Comparison of ENCODE assay signal across 8 mouse cellular contexts in the genomic region with DNA sequence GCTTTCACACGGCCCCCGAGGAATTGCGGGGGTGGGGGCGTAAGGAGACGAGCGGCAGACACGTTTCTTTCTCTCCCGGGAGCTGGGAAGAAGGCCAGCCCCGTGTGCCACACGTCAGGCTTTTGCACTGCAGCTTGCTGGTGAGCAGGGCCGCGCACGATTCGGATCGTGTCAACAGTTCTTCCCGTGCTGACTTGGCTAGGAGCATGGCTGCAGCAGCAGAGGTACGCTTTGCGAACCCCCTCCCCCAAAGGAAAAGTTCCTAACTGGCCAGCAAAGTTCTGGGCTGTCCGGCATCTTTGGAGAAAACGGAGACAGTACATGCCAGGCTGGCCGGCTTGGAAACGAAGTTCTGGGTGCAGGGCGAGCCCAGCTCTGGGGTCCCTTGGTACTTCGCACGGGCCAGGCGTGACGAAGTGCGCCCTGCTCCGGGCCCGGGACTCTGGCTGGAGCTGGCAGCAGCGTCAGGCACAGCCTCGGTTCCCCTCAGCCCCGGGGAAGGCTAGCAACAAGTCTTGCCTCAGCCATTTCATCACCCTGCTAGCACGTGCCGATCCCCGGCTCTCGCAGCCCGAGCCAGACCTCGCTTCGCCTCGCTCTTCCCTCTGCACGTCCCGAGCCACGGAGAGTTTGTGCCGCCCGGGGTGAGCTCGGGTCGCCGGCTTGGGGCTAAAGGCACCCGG. TPM values are rescaled to one million over a fixed set of nuclear protein-coding genes. Genes with fewer than 3 reads are reported as not detected.
DNase-seq lines count a peak whose midpoint lies in the region; ATAC-seq lines count a peak whose summit lies in the region.

No protein-coding gene starts in this region.

- peak; percentile 52 for DNase-seq in ES-CJ7 (ENCODE audit: low read depth, low spot score)
- DNase-seq in adrenal gland, postnatal 25 days = peak; percentile 52
- peak; percentile 18 to 45 for DNase-seq in frontal cortex, postnatal 14 days (ENCODE audit: low spot score in 2 of 2)
- DNase-seq in left cerebral cortex, postnatal 10 days (ENCODE audit: extremely low spot score in 1 of 2, low spot score in 2 of 2) = peak; percentile 44 to 69
- peak; percentile 48 to 66 for DNase-seq in lung, postnatal 4 days
- peak; percentile 40 for DNase-seq in right cerebral cortex, postnatal 25 days
- no peak for DNase-seq in cerebellum, adult 8-10 months

- intact Hi-C loops in left cerebral cortex, postnatal 10 days (cut with DNase I) = loop anchor here (10.0 kb wide), 1 partner anchor 246 kb away; no protein-coding TSS in a partner anchor

- ATAC-seq in hematopoietic stem cell, adult 5-6 weeks (replicated peaks in 1 of 2; ENCODE audit: insufficient read depth in 1 of 2, low FRiP score in 2 of 2, low TSS enrichment in 1 of 2, low read depth in 1 of 2, poor library complexity in 2 of 2, severe bottlenecking in 2 of 2) = peak; percentile 24 to 29; a peak in 3 of 4 replicates

RNA-seq across cellular contexts. Expression of gene Stc2, which starts 0.8 kb away (rescaled TPM):
- 1.0 and 1.5 TPM in 2 replicates for total RNA-seq in adrenal gland, postnatal 25 days (2021)
- 0.06 and 0.10 TPM in 2 replicates for total RNA-seq in hematopoietic stem cell, adult 5-6 weeks (2017)
- 1 to 10 TPM; 2.3 to 2.5 TPM for total RNA-seq in left cerebral cortex, postnatal 10 days (2021)
